Mouse (Mus musculus) thymus, adult 2 months (tissue): ENCODE data around the gene Itga2.

ENCODE experiments used
- CTCF ChIP-seq: fragments of 200-500 bp; IDR thresholded peaks from 2 replicates; pipeline ENCODE4 v1.5.1; 2012; ENCODE audit warnings: mild to moderate bottlenecking, control low read depth, low read length, moderate library complexity, borderline replicate concordance; ENCODE audit not compliant: control insufficient read depth, poor library complexity, insufficient read depth; ENCODE audit errors: extremely low read depth
- POLR2A ChIP-seq: fragments of 200-500 bp; IDR thresholded peaks from 2 replicates; pipeline ENCODE4 v1.6.1; 2012; ENCODE audit warnings: mild to moderate bottlenecking, low read length, control low read depth, moderate library complexity; ENCODE audit not compliant: control insufficient read depth, poor library complexity, insufficient read depth; ENCODE audit errors: extremely low read depth

DNA sequence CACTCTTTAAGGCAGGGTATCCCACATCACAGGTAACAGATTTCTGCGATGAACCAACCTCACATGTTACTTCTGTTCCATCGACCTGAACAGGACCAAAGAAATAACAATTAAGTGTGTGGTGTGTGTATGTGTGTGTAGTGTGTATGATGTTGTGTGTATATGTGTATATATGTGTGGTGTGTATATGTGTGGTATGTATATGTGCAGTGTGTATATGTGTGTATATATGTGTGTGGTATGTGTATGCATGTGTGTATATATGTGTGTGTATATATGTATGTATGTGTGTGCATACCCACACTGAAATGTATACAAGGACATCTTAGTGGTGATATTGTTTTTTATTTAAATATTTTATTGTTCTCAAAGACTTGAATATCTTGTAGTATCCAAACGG lies 77.5 kb downstream of the Itga2 start:
- TF ChIP-seq CTCF, result no peak
- TF ChIP-seq POLR2A, result no peak
